Mouse (Mus musculus): ENCODE data around the gene Slc25a11. TPM values are rescaled to one million over a fixed set of nuclear protein-coding genes. Genes with fewer than 3 reads are reported as not detected.

Slc25a11 gene
- polyA plus RNA-seq, 1 experiment from 2014 or later = 138 TPM

GRCm38 (mm10) chr11:70656456-70656927 lies 9.2 kb upstream of the Slc25a11 start:
- H3K27ac ChIP-seq (ENCODE audit: low read depth, low read length) = peak overlapping the region; percentile 96; the same call in 1 of the 2 replicates
- no peaks in the 10 kb centered on the region for H3K27me3 ChIP-seq (ENCODE audit: control insufficient read depth, insufficient read depth, low read length)
- DNase-seq (ENCODE audit: low spot score) (peak; percentile 58), ATAC-seq (ENCODE audit: low FRiP score) (no peak)
- 3% methylated on average over 16 of the region's 16 CpGs for WGBS
- H3K36me3 ChIP-seq (ENCODE audit: control insufficient read depth, insufficient read depth, low read length) = no peaks in the 10 kb centered on the region; the same call in 1 of the 2 replicates
- peak overlapping the region; percentile 97 for H3K9ac ChIP-seq (ENCODE audit: low read depth, low read length)
- H3K4me3 ChIP-seq (ENCODE audit: low read depth, low read length) = peak overlapping the region; percentile 99; the same call in 1 of the 2 replicates
- no peaks in the 10 kb centered on the region for H3K9me3 ChIP-seq (ENCODE audit: control insufficient read depth, low read length)
- H3K4me2 ChIP-seq (replicated peaks; ENCODE audit: low read depth, low read length) = peak overlapping the region; percentile 84
- H3K4me1 ChIP-seq (replicated peaks; ENCODE audit: control insufficient read depth, insufficient read depth, low read length) = 0 out of 2 replicates have a peak, but pooled peaks cover 12% of the 10 kb centered on the region

GRCm38 (mm10) chr11:70655571-70656455 lies 8.5 kb upstream of the Slc25a11 start:
- WGBS = under 1% methylated on average over 59 of the region's 61 CpGs
- ATAC-seq (ENCODE audit: low FRiP score) (peak; percentile 52), DNase-seq (ENCODE audit: low spot score) (peak; percentile 74)
- peak overlapping the region; percentile 99 for H3K4me3 ChIP-seq (ENCODE audit: low read depth, low read length)
- no peaks in the 10 kb centered on the region for H3K9me3 ChIP-seq (ENCODE audit: control insufficient read depth, low read length)
- H3K4me2 ChIP-seq (replicated peaks; ENCODE audit: low read depth, low read length) = peak overlapping the region; percentile 84
- 0 out of 2 replicates have a peak, but pooled peaks cover 12% of the 10 kb centered on the region for H3K4me1 ChIP-seq (replicated peaks; ENCODE audit: control insufficient read depth, insufficient read depth, low read length)
- H3K27me3 ChIP-seq (ENCODE audit: control insufficient read depth, insufficient read depth, low read length) = no peaks in the 10 kb centered on the region
- H3K27ac ChIP-seq (ENCODE audit: low read depth, low read length) = peak overlapping the region; percentile 96
- H3K36me3 ChIP-seq (ENCODE audit: control insufficient read depth, insufficient read depth, low read length) = no peaks in the 10 kb centered on the region; the same call in 1 of the 2 replicates
- peak overlapping the region; percentile 97 for H3K9ac ChIP-seq (ENCODE audit: low read depth, low read length)

- no peaks in the 10 kb centered on the region for H3K27me3 ChIP-seq (ENCODE audit: control insufficient read depth, insufficient read depth, low read length)
- H3K4me1 ChIP-seq (replicated peaks; ENCODE audit: control insufficient read depth, insufficient read depth, low read length) = 0 out of 2 replicates have a peak, but pooled peaks cover 12% of the 10 kb centered on the region
- peak; percentile 88 for DNase-seq (ENCODE audit: low spot score)
- H3K9ac ChIP-seq (ENCODE audit: low read depth, low read length) = peak overlapping the region; percentile 97
- H3K4me3 ChIP-seq (ENCODE audit: low read depth, low read length) = peak overlapping the region; percentile 99
- ATAC-seq (ENCODE audit: low FRiP score) = peak; percentile 50
- peak overlapping the region; percentile 96 for H3K27ac ChIP-seq (ENCODE audit: low read depth, low read length)
- 0 out of 2 replicates have a peak, but pooled peaks cover 4% of the 10 kb centered on the region for H3K36me3 ChIP-seq (ENCODE audit: control insufficient read depth, insufficient read depth, low read length)
- under 1% methylated on average over 45 of the region's 48 CpGs for WGBS
- H3K9me3 ChIP-seq (ENCODE audit: control insufficient read depth, low read length) = no peaks in the 10 kb centered on the region
- peak overlapping the region; percentile 84 for H3K4me2 ChIP-seq (replicated peaks; ENCODE audit: low read depth, low read length)
Observed at GRCm38 (mm10) chr11:70654923-70655570, 7.8 kb upstream of the Slc25a11 start.

GRCm38 (mm10) chr11:70654198-70654922 lies 7.1 kb upstream of the Slc25a11 start, which contains the start of gene Pfn1:
Gene Pfn1 (minus strand): TSS chr11:70654644.
- WGBS = under 1% methylated on average over 54 of the region's 61 CpGs
- Histone ChIP-seq H3K9ac (ENCODE audit: low read depth, low read length) (peak within 1 kb of the TSS; percentile 97), H3K36me3 (ENCODE audit: control insufficient read depth, insufficient read depth, low read length) (0 out of 2 replicates have a peak, but pooled peaks cover 5% of the 10 kb centered on the region), H3K27me3 (ENCODE audit: control insufficient read depth, insufficient read depth, low read length) (no peaks in the 10 kb centered on the region), H3K4me1 (replicated peaks; ENCODE audit: control insufficient read depth, insufficient read depth, low read length) (0 out of 2 replicates have a peak, but pooled peaks cover 12% of the 10 kb centered on the region), H3K27ac (ENCODE audit: low read depth, low read length) (peak within 1 kb of the TSS; percentile 96), H3K4me2 (replicated peaks; ENCODE audit: low read depth, low read length) (peak within 1 kb of the TSS; percentile 84), H3K9me3 (ENCODE audit: control insufficient read depth, low read length) (no peaks in the 10 kb centered on the region), H3K4me3 (ENCODE audit: low read depth, low read length) (peak within 1 kb of the TSS; percentile 99)
- DNase-seq (ENCODE audit: low spot score) = peak; percentile 82
- ATAC-seq (ENCODE audit: low FRiP score) = peak; percentile 46

GRCm38 (mm10) chr11:70653345-70654197 lies 6.3 kb upstream of the Slc25a11 start:
- Histone ChIP-seq H3K4me3 (ENCODE audit: low read depth, low read length) (peak overlapping the region; percentile 99), H3K27me3 (ENCODE audit: control insufficient read depth, insufficient read depth, low read length) (no peaks in the 10 kb centered on the region), H3K4me2 (replicated peaks; ENCODE audit: low read depth, low read length) (peak overlapping the region; percentile 84), H3K27ac (ENCODE audit: low read depth, low read length) (peak overlapping the region; percentile 96), H3K9me3 (ENCODE audit: control insufficient read depth, low read length) (no peaks in the 10 kb centered on the region), H3K36me3 (ENCODE audit: control insufficient read depth, insufficient read depth, low read length) (0 out of 2 replicates have a peak, but pooled peaks cover 7% of the 10 kb centered on the region), H3K4me1 (replicated peaks; ENCODE audit: control insufficient read depth, insufficient read depth, low read length) (peaks cover 13% of the 10 kb centered on the region; the same call in 1 of the 2 replicates), H3K9ac (ENCODE audit: low read depth, low read length) (peak overlapping the region; percentile 97)
- DNase-seq (ENCODE audit: low spot score) = peak; percentile 82
- under 1% methylated on average over 57 of the region's 63 CpGs for WGBS
- peak; percentile 65 for ATAC-seq (ENCODE audit: low FRiP score)

GRCm38 (mm10) chr11:70652884-70653344 lies 5.6 kb upstream of the Slc25a11 start:
- H3K9me3 ChIP-seq (ENCODE audit: control insufficient read depth, low read length) = no peaks in the 10 kb centered on the region
- 0 out of 2 replicates have a peak, but pooled peaks cover 7% of the 10 kb centered on the region for H3K36me3 ChIP-seq (ENCODE audit: control insufficient read depth, insufficient read depth, low read length)
- no peak for DNase-seq (ENCODE audit: low spot score)
- WGBS = 63% methylated on average over 6 of the region's 6 CpGs
- H3K4me1 ChIP-seq (replicated peaks; ENCODE audit: control insufficient read depth, insufficient read depth, low read length) = peaks cover 17% of the 10 kb centered on the region
- ATAC-seq (ENCODE audit: low FRiP score) = no peak
- H3K4me3 ChIP-seq (ENCODE audit: low read depth, low read length) = peak overlapping the region; percentile 99
- no peaks in the 10 kb centered on the region for H3K27me3 ChIP-seq (ENCODE audit: control insufficient read depth, insufficient read depth, low read length)
- H3K9ac ChIP-seq (ENCODE audit: low read depth, low read length) = peak overlapping the region; percentile 97
- H3K4me2 ChIP-seq (replicated peaks; ENCODE audit: low read depth, low read length) = peak overlapping the region; percentile 84
- no peak overlapping the region for H3K27ac ChIP-seq (ENCODE audit: low read depth, low read length)

GRCm38 (mm10) chr11:70652029-70652883 lies 5.0 kb upstream of the Slc25a11 start:
- Histone ChIP-seq H3K36me3 (ENCODE audit: control insufficient read depth, insufficient read depth, low read length) (0 out of 2 replicates have a peak, but pooled peaks cover 7% of the 10 kb centered on the region), H3K4me3 (ENCODE audit: low read depth, low read length) (peak overlapping the region; percentile 99), H3K27me3 (ENCODE audit: control insufficient read depth, insufficient read depth, low read length) (no peaks in the 10 kb centered on the region), H3K4me1 (replicated peaks; ENCODE audit: control insufficient read depth, insufficient read depth, low read length) (peaks cover 17% of the 10 kb centered on the region), H3K4me2 (replicated peaks; ENCODE audit: low read depth, low read length) (peak overlapping the region; percentile 84), H3K9me3 (ENCODE audit: control insufficient read depth, low read length) (no peaks in the 10 kb centered on the region), H3K9ac (ENCODE audit: low read depth, low read length) (no peak overlapping the region), H3K27ac (ENCODE audit: low read depth, low read length) (no peak overlapping the region)
- WGBS = 68% methylated on average over 12 of the region's 12 CpGs
- DNase-seq (ENCODE audit: low spot score) (peak; percentile 31), ATAC-seq (ENCODE audit: low FRiP score) (no peak)
